Mouse (Mus musculus): ENCODE results near the gene Prss42. TPM values are rescaled to one million over a fixed set of nuclear protein-coding genes. Genes with fewer than 3 reads are reported as not detected.

Gene Prss42
- total and polyA plus RNA-seq, 3 experiments = not detected

DNA sequence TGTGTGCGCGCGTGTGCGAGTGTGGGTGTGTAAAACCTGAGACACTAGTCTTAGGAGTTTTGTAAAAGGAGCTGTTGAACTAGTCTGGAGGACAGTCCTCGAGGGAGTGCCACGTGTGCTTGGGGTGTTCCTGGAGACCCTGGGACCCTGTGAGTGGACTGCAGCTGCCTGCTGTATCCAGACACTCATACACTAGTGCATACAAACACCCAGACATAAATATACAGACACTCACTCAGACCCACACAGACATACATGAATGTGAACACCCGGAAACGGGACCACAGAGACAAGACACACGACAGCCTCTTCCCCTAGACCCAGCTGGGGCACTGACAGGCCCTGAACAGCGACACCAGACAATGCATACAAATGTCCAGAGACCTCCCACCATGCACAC lies 35.2 kb upstream of the Prss42 start:
- H3K79me2 ChIP-seq (ENCODE audit: control insufficient read depth, insufficient read depth, low read length, poor library complexity) = no peaks in the 10 kb centered on the region
- no peak for TF ChIP-seq EP300 (IDR thresholded peaks at IDR 0.05; ENCODE audit: low read depth in 1 of 2, low read length in 2 of 2)
- TF ChIP-seq HCFC1 (IDR thresholded peaks at IDR 0.05; ENCODE audit: low read depth, low read length) = no peak
- no peak for TF ChIP-seq CTCF (IDR thresholded peaks at IDR 0.05 in 2 of 3, conservative IDR thresholded peaks at IDR 0.05 in 1 of 3; ENCODE audit: control insufficient read depth in 1 of 3, insufficient read depth in 1 of 3, low read depth in 2 of 3, low read length in 3 of 3, poor library complexity in 1 of 3, severe bottlenecking in 1 of 3)
- no peak for TF ChIP-seq ZC3H11A (IDR thresholded peaks at IDR 0.05; ENCODE audit: low read depth, low read length)
- no peaks in the 10 kb centered on the region for H3K9me3 ChIP-seq (replicated peaks; ENCODE audit: insufficient read depth, low read length)
- no peak overlapping the region for H3K9ac ChIP-seq (ENCODE audit: control insufficient read depth, low read depth, low read length, poor library complexity, severe bottlenecking)
- H3K4me3 ChIP-seq (ENCODE audit: control insufficient read depth in 1 of 2, insufficient read depth in 1 of 2, low read depth in 2 of 2, low read length in 2 of 2) = no peak overlapping the region
- 0 out of 4 replicates have a peak, but pooled peaks cover 0 to 1% of the 10 kb centered on the region in 2 experiments for H3K27me3 ChIP-seq (ENCODE audit: control insufficient read depth in 1 of 2, insufficient read depth in 2 of 2, low read length in 2 of 2)
- no peaks in the 10 kb centered on the region for H3K4me1 ChIP-seq (ENCODE audit: control insufficient read depth in 1 of 2, insufficient read depth in 2 of 2, low read length in 2 of 2)
- H3K27ac ChIP-seq (ENCODE audit: control insufficient read depth, low read depth, low read length) = no peak overlapping the region
- H3K36me3 ChIP-seq (ENCODE audit: control insufficient read depth in 1 of 2, insufficient read depth in 2 of 2, low read length in 2 of 2) = no peaks in the 10 kb centered on the region
- no peak for DNase-seq (ENCODE audit: low read depth, low spot score)

DNA sequence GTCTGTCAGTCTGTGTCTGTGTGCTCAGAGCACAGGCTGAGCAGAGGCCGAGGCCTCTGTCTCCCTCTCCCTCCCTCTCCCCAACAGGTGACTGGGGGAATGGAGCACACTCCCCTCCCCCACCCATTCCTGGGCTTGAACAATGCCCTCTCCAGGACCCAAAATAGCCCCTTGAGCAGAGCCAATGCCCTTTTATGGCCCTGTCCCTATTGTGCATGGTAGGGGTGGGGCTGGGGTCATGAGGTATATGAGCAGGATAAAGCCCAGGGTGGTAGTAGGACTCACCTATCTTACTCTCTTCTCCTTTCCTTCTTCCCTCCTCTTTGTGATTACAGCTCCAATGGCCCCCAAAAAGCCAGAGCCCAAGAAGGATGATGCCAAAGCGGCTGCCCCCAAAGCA lies 34.6 kb upstream of the Prss42 start:
- Histone ChIP-seq H3K4me3 (ENCODE audit: control insufficient read depth in 1 of 2, insufficient read depth in 1 of 2, low read depth in 2 of 2, low read length in 2 of 2) (no peak overlapping the region), H3K4me1 (ENCODE audit: control insufficient read depth in 1 of 2, insufficient read depth in 2 of 2, low read length in 2 of 2) (no peaks in the 10 kb centered on the region), H3K79me2 (ENCODE audit: control insufficient read depth, insufficient read depth, low read length, poor library complexity) (no peaks in the 10 kb centered on the region), H3K9me3 (replicated peaks; ENCODE audit: insufficient read depth, low read length) (no peaks in the 10 kb centered on the region), H3K36me3 (ENCODE audit: control insufficient read depth in 1 of 2, insufficient read depth in 2 of 2, low read length in 2 of 2) (no peaks in the 10 kb centered on the region), H3K27ac (ENCODE audit: control insufficient read depth, low read depth, low read length) (no peak overlapping the region), H3K9ac (ENCODE audit: control insufficient read depth, low read depth, low read length, poor library complexity, severe bottlenecking) (no peak overlapping the region), H3K27me3 (ENCODE audit: control insufficient read depth in 1 of 2, insufficient read depth in 2 of 2, low read length in 2 of 2) (0 out of 4 replicates have a peak, but pooled peaks cover 0 to 1% of the 10 kb centered on the region in 2 experiments)
- no peak for DNase-seq (ENCODE audit: low read depth, low spot score)
- TF ChIP-seq MYB (IDR thresholded peaks at IDR 0.05; ENCODE audit: low read depth, low read length) = no peak
- no peak for TF ChIP-seq MXI1 (IDR thresholded peaks at IDR 0.05; ENCODE audit: low read depth, low read length)
- no peak for TF ChIP-seq TCF12 (IDR thresholded peaks at IDR 0.05; ENCODE audit: low read depth, low read length)
- TF ChIP-seq MAZ (IDR thresholded peaks at IDR 0.05; ENCODE audit: low read depth, low read length) = no peak
- TF ChIP-seq NRF1 (IDR thresholded peaks at IDR 0.05; ENCODE audit: insufficient read depth, low read depth, low read length, poor library complexity, severe bottlenecking) = no peak
- no peak for TF ChIP-seq ETS1 (IDR thresholded peaks at IDR 0.05; ENCODE audit: low read depth, low read length)
- TF ChIP-seq ZNF384 (IDR thresholded peaks at IDR 0.05; ENCODE audit: low read depth, low read length) = no peak
- no peak for TF ChIP-seq POLR2AphosphoS5 (IDR thresholded peaks at IDR 0.05; ENCODE audit: borderline replicate concordance, low read depth, low read length)

DNA sequence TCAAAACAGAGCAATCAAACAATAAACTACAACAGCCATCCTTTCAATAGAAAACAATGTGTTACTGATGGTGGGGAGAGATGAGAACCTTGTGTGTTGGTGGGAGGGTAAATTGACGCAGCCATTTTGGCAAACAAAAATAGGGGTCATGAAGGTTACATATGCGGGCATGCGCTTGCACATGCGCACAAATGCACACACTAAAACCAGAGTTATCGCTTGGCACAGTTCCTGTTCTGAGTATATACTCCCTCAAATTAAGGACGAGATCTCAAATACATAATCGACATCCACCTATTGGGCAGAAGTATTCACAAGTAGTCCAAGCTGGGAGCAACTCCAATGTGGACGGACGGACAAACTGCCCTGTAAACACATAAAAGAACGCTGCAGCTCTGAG lies 25.6 kb upstream of the Prss42 start:
- TF ChIP-seq HCFC1 (IDR thresholded peaks at IDR 0.05; ENCODE audit: low read depth, low read length) (no peak), CHD1 (IDR thresholded peaks at IDR 0.05; ENCODE audit: low read depth, low read length) (no peak), USF1 (IDR thresholded peaks at IDR 0.05; ENCODE audit: low read depth, low read length) (no peak), KAT2A (conservative IDR thresholded peaks at IDR 0.05; ENCODE audit: low read depth, low read length) (no peak), RCOR1 (IDR thresholded peaks at IDR 0.05; ENCODE audit: low read depth, low read length) (no peak)
- DNase-seq (ENCODE audit: low read depth, low spot score) = no peak
- H3K4me1 ChIP-seq (ENCODE audit: control insufficient read depth in 1 of 2, insufficient read depth in 2 of 2, low read length in 2 of 2) = no peaks in the 10 kb centered on the region
- no peaks in the 10 kb centered on the region for H3K9me3 ChIP-seq (replicated peaks; ENCODE audit: insufficient read depth, low read length)
- peaks cover 0 to 4% of the 10 kb centered on the region in 2 experiments; a peak in 3 of 4 replicates for H3K27me3 ChIP-seq (ENCODE audit: control insufficient read depth in 1 of 2, insufficient read depth in 2 of 2, low read length in 2 of 2)
- no peak overlapping the region for H3K4me3 ChIP-seq (ENCODE audit: control insufficient read depth in 1 of 2, insufficient read depth in 1 of 2, low read depth in 2 of 2, low read length in 2 of 2)
- no peak overlapping the region for H3K27ac ChIP-seq (ENCODE audit: control insufficient read depth, low read depth, low read length)
- no peaks in the 10 kb centered on the region for H3K79me2 ChIP-seq (ENCODE audit: control insufficient read depth, insufficient read depth, low read length, poor library complexity)
- no peak overlapping the region for H3K9ac ChIP-seq (ENCODE audit: control insufficient read depth, low read depth, low read length, poor library complexity, severe bottlenecking)
- no peaks in the 10 kb centered on the region for H3K36me3 ChIP-seq (ENCODE audit: control insufficient read depth in 1 of 2, insufficient read depth in 2 of 2, low read length in 2 of 2)
